Mouse (Mus musculus) ovary, postnatal 14 days (tissue): ENCODE data around the gene Serpine2.

Experiments used
- DNase-seq: peaks from one replicate; pipeline ENCODE4 v3.0.0; 2022; ENCODE audit warnings: low spot score

Gene Serpine2

GRCm38 (mm10) chr1:79757161-79757560 lies 103.8 kb downstream of the Serpine2 start:
- DNase-seq = no peak

- DNase-seq = no peak
These were observed 104.6 kb downstream of the Serpine2 start for GRCm38 (mm10) chr1:79756417-79756816.

DNA sequence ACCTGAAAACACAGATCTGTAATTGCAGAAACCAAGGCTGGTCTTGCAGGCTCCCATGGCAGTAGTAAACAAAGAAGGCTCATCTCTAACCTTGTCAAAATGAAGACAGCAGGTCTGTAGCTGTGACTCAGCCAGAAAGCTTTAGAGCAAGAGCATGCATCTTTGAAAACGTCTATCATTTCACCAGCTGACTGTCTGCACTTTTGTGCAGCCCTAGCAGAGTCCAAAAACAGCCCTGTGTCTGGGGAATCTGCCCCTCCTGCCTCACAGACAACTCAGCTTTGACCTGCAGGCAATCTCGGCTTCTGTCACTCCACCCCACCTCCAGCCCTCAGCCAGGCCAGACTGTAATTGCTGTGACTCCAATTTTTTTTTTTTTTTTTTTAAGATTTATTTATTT lies 105.6 kb downstream of the Serpine2 start:
- DNase-seq = no peak

GRCm38 (mm10) chr1:79754936-79755335 lies 106.0 kb downstream of the Serpine2 start:
- no peak for DNase-seq

DNA sequence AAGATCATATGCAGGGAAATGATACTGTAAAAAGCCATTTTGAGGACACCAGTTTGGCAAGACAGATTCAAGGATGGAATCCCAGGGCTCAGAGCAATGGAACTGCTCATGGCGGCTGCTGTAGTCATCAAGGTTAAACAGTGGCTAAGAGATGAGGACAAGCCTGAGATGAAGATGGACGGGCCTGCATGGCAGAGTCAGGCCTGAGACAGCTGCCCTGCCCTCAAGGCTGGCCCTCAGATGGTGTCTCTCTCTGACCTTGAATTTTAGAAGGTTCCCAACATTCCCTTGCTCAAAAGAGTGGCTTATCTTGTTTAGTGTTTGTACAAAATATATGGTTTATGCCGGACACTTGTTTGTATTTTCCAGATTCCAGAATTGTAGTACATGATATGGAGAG lies 107.5 kb downstream of the Serpine2 start:
- DNase-seq = no peak

- no peak for DNase-seq
These were observed 108.2 kb downstream of the Serpine2 start for GRCm38 (mm10) chr1:79752714-79753340.

DNA sequence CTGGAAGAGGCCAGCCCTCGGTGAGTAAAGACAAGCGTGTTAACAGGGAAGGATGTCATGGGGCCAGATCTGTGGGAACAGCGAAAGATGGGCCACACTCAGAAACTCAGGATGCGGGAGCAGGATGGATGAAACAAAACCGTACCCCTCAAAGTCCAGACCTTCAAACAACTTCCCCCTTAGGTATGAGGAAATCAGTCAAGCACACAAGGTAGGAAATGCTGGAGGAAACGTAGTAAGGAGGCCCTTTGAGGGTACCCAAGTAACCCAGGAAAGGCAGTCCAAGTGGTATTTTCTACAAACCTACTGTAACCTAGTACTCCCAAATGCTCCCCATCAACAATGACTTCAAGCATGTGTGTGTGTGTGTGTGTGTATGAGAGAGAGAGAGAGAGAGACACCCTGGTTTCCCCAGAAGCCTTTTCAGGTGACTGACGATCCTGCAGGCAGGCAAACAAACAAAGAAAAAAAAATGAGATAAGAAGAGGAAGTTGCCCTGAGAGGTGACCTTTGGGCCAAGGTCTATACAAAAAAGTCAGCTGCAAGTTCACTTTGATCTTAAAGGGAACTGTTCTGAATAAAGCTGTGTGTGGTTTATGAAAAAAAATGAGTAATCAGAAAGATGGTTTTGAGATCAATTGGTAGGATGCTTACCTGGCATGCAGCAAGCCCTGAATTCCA lies 108.8 kb downstream of the Serpine2 start:
- no peak for DNase-seq

GRCm38 (mm10) chr1:79751186-79751585 lies 109.8 kb downstream of the Serpine2 start:
- DNase-seq = no peak

DNA sequence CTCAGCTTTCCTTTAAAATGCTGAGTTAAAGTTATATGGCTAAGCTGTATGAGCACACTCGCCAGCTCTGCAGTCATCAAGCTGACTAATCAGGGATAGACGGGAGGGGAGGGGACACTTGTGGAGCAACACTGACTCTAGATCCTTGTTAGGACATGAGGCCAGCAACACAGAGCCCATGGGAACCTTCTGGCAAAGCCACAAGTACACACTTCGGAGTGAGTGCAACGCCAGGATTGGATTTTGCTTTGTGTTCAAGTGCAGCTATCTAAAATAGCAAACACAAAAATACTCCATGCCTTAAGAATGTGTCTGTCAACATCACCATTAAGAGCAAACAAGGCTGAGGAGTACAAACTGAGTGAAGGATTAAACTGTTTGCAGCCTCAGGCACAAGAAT lies 114.9 kb downstream of the Serpine2 start:
- peak; percentile 7 for DNase-seq
